Mouse (Mus musculus): Measurements from ENCODE around the gene Gstcd.

Gene Gstcd

DNA sequence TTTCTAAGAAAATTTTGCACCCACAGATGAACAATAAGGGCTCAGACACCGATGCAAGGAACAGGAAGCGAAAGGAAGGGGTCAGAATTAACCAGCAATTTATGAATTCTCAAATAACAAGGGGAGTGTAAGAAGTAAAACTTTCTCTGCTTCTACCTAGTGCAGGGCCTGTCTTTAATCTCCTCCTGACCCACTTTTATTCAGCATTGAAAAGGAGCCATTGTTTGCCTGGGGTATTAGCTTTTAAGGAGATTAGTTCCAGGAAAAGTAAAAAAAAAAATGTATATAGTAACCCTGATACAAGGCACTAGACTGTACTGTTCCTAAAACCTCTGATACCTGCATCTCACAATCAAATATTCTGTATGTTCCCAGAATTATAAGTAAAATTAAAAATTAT, 64.9 kb downstream of the Gstcd start:
- DNase-seq (ENCODE audit: low read depth, low spot score), result no peak

GRCm38 (mm10) chr3:133007250-133007649, 84.6 kb downstream of the Gstcd start:
- DNase-seq (ENCODE audit: low read depth, low spot score), result no peak

GRCm38 (mm10) chr3:132996299-132996698, 95.5 kb downstream of the Gstcd start:
- no peak for DNase-seq (ENCODE audit: low read depth, low spot score)

GRCm38 (mm10) chr3:132995904-132996267, 95.9 kb downstream of the Gstcd start:
- no peak for DNase-seq (ENCODE audit: low read depth, low spot score)

DNA sequence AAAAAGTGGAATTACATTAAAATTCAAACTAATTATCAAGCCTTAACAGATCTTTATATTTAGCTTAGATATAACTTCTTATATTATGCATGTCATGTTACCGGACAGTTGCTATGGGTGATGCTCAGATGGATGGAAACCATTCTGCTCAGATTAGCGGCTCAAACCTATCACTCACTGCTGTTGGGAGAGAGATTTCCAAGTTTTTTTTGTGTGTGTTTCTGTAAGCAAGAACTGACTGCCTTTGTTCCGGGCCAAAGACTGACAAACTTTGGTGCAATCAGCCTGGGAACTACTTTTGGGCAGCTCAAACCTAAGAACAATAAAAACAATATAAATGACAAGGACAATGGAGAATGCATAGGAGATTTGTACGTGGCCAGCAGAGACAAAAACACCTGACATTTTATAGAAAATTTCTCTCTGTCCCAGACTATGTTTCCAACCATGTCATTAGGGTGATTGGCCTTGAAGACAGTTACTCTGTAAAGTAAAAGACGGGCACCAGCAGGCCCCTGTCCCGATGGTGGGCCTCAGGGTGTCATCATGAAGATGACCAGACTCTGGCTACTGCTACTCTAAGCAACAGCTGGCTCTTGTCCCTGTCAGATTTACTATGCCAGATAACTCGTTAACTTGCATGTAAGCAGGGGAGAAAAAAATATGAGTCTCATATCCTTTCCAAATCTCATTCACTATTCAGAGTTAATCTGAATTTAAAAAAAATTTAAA, 96.5 kb downstream of the Gstcd start:
- no peak for DNase-seq (ENCODE audit: low read depth, low spot score)

DNA sequence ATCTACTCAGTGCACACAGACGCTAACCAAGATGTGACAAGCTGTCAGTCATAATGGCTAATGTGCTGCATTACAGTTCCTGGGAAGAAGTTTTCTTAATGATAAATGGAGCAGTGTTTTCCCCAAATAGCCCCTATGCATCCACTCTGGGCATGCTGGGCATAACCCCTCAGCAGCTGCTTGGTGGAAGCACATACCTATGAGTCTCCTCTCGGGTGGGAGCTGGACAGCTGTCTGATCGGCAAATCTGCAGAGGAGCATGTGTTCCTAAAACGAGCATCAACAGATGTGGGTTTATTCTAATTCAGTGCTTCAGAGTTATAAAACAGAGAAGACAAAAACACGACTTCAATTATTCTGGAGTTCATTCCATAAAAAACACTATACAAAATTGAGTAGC, 105.6 kb downstream of the Gstcd start:
- no peak for DNase-seq (ENCODE audit: low read depth, low spot score)

DNA sequence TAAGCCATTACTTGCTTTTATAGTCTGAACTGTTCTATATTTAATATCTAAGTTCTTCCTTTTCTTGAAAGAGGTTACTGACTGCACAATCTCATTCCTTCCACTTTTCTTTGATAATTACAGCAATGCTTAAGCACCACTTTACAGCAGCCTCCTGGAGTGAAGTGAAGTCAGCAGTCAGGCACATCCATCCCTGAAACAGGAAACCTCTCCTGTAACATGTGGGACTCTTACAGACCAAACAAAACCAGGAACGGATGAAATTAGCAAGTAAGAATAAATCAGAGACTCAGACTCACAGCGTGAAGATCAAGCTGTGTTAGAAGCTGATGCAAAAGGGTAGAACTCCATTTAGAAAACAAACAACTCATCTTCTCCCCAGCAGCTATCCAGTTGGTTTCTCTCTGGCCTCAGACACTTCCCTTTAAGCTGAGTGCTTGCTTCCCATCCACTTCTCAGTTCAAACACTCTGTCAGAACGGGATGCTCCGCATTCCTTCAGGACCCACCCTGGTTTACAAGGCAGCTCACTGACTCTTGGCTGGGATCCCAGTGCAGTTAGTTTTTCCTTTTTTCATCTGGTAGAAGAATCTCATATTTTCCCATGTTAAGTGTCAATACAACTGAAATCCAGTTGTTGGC, 107.9 kb downstream of the Gstcd start:
- DNase-seq (ENCODE audit: low read depth, low spot score), result no peak

DNA sequence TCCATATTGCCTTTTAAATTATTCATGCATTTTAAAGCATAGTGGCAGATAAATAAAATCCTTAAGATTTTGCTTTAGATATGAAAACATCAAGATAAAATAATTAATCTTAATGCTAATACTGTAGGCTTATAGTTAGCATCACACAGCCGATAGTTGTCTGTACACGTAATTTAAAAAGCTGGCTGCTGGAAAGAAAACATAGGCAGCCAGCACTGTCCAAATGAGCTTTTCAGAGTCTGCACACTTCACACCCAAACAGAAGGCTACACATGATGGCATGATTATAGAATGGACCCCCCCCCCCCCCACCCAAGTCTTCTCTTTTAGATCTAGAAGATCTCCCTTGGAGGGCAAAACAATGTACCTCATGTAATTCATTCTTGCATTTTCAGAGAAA, 109.9 kb downstream of the Gstcd start:
- DNase-seq (ENCODE audit: low read depth, low spot score), result no peak

DNA sequence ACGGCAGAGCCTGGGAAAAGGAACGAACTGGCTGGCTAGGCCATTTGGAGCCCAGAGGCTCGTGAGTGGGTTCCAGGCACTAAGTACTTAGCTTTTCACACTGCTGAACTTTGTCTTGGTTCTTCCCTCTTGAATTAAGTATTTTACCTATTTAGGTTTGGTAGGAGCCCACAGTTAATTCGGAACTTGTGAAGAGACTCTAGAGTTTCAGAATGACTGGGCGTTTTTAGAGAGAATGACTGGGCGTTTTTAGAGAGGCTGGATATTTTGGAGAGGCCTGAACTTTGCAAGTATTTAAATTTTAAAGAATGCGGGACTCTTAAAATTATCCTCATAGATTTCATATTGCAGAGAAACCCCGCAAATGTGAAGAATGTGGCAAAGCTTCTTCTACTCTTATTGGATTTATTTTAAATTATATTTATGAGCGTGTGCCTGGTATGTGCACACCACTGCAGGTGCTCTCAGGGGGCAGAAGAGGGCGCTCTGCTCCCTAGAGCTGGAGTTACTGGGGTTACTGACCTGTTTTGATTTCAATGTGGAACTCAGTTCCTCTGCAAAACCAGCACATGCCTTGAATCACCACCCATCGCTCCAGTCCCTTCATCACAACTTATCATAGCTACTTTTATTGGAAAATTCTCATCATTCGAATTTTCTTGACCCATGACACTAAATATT, 111.9 kb downstream of the Gstcd start:
- DNase-seq (ENCODE audit: low read depth, low spot score), result no peak

DNA sequence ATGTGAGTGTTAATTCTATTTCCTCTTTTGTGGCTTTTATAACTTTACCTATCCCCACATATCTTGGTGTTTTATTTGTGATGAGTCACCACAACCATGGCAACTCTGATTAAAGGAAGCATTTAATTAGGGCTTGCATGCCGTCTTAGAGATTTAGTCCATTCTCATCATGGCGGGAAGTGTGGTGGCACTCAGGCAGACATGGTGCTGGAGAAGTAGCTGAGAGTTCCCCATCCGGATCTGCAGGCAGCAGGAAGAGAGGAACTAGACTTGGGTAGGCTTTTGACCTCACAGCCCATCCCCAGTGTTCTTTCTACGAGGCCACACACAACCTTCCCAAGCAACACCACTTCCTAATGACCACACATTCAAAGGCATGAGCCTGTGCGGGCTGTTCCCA, 125.6 kb downstream of the Gstcd start:
- DNase-seq (ENCODE audit: low read depth, low spot score), result no peak

- no peak for DNase-seq (ENCODE audit: low read depth, low spot score)
Measured at GRCm38 (mm10) chr3:132964715-132965507, 126.9 kb downstream of the Gstcd start.

- DNase-seq (ENCODE audit: low read depth, low spot score), result no peak
Measured at GRCm38 (mm10) chr3:132962631-132963361, 129.0 kb downstream of the Gstcd start.

GRCm38 (mm10) chr3:132950529-132950880, 141.3 kb downstream of the Gstcd start:
- DNase-seq (ENCODE audit: low read depth, low spot score), result no peak

DNA sequence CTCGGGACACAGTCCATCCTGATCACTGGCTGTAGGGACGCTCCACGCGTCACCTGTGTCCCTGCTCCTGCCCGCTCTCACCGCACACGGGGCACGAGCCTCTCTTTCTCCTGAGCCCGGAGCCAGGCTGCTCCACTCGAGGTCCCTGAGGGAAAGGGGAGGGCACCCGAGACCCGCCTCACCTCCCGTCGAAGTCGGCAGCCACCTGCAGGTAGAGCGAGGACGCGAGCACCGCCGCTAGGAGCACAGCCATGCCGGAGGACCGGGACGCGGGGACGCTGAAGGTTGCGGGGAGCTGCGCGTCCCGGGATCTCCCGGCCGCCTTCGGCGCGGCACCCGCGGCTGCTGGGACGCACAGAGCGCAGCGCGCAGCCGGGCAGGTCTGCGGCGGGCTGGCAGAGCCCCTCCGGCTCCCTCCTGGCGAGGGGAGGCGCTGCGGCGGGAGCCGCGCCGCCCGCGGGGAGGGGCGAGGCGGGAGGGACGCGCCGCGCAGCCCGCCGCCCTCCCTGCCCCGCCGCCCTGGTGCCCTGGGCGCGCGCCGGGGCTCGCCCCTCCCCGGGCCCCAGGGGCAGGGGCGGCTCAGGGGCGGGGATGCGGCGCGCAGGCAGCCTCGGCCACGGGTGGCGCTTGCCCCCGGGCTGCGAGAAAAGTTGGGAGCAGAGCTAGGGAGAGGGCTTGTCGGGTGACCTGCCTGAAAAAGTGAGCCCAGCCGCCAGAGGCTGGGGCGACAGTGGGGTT, 141.9 kb downstream of the Gstcd start, which contains the start of gene Npnt:
Gene Npnt, minus strand, starts transcription at position 501 of the 738 bp plus-strand sequence.
- DNase-seq (ENCODE audit: low read depth, low spot score), result no peak

DNA sequence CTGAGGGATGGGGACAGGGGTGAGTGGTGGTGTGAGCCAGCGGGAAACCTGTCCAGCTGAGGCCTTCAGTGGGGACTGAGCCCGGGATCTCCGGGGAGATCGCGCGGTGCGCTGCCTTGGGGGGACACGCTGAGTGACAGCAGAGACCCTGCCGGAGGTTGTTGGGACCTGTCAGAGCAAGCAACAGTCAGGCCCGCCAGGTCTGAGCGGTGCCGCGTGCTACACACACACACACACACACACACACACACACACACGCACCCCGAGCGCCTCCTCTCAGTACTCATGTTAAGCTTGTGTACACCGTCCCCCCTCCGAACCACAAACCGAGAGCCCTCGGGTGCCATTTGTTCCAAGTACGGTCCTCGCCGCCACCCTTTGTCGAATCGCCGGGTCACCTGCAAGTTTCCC, 142.4 kb downstream of the Gstcd start:
- DNase-seq (ENCODE audit: low read depth, low spot score), result no peak

- DNase-seq (ENCODE audit: low read depth, low spot score), result no peak
Measured at GRCm38 (mm10) chr3:132948298-132948795, 143.5 kb downstream of the Gstcd start.

GRCm38 (mm10) chr3:132946086-132946485, 145.7 kb downstream of the Gstcd start:
- no peak for DNase-seq (ENCODE audit: low read depth, low spot score)

GRCm38 (mm10) chr3:132945669-132946068, 146.2 kb downstream of the Gstcd start:
- DNase-seq (ENCODE audit: low read depth, low spot score), result no peak

- no peak for DNase-seq (ENCODE audit: low read depth, low spot score)
Measured at GRCm38 (mm10) chr3:132944609-132945008, 147.2 kb downstream of the Gstcd start.

DNA sequence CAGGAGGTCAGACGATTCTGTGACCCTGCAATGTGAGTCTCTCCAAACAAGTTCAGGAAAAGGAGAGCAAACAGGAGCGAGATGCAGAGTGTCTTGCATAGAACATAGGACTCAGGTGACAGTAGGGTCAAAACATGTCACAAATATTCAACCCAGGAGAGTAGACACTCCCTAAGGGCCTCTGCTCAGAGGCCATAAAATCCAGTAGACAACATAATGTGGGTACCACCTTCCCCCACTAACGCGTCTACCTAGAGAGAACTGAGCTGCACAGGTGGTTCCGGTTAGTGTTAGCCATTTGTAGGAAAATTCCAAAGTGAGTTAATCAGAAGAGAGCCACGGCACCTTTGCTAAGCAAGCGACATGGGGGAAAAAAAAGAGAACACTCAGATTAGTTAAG, 147.6 kb downstream of the Gstcd start:
- no peak for DNase-seq (ENCODE audit: low read depth, low spot score)

GRCm38 (mm10) chr3:132942778-132943177, 149.1 kb downstream of the Gstcd start:
- DNase-seq (ENCODE audit: low read depth, low spot score), result no peak
